Mouse (Mus musculus): ENCODE measurements around the gene Pigs.
A peak's percentile ranks its signal among the peaks of the same experiment; 100 is the strongest.

GRCm38 (mm10) chr11:78358330-78359007 lies 30.3 kb downstream of the Pigs start:
- peak; percentile 86 for TF ChIP-seq CTCF (conservative IDR thresholded peaks at IDR 0.05; ENCODE audit: low read length)
- no peak for TF ChIP-seq NANOG (IDR thresholded peaks at IDR 0.05; ENCODE audit: borderline replicate concordance, low read length)
- no peak for TF ChIP-seq POU5F1 (IDR thresholded peaks at IDR 0.05; ENCODE audit: borderline replicate concordance, low read length)

Data from E14TG2a.4 (cell line).